Mouse (Mus musculus): ENCODE measurements around the gene Btbd35f24.
"Not testable (repeated sequence)": the region's sequence is repeated elsewhere in the genome, so short reads cannot be mapped to it uniquely, and the experiment has no call there.

Gene Btbd35f24

DNA sequence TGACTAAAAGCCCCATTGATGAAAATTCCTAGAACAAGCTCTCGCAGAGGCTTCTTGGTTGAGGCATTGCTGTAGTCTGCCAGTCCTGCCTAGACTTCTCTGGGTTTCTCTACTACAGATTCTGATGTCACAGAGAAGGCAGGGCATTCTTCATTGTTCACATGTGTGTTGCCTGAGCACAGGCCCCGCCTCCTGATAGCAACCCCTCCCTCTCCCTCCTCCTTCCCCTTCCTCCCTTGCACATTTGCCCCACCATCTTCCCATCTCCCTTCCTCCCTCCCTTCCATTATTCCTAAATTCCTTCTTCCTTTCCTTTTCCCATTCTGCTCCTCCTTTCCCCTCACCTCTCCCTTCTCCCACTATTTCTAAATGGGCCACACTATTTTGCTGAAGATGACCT is at the start of gene Btbd35f24:
Gene Btbd35f24, minus strand, starts transcription at position 101 of the 400 bp plus-strand sequence.
- CTCF ChIA-PET: not testable (repeated sequence)

All from spleen, embryonic (tissue).